Mouse (Mus musculus): Measurements from ENCODE around the gene Alg14.

GRCm38 (mm10) chr3:121401384-121401783, 109.8 kb downstream of the Alg14 start:
- TF ChIP-seq POLR2A (IDR thresholded peaks at IDR 0.05; ENCODE audit: borderline replicate concordance, low read depth, low read length) (no peak), CTCF (IDR thresholded peaks at IDR 0.05; ENCODE audit: low read depth, low read length) (no peak)
